Mouse (Mus musculus) heart, embryonic 15.5 days (tissue): ENCODE data around the gene Fnip2. TPM values are rescaled to one million over a fixed set of nuclear protein-coding genes. Genes with fewer than 3 reads are reported as not detected.
"Not testable (repeated sequence)": the region's sequence is repeated elsewhere in the genome, so short reads cannot be mapped to it uniquely, and the experiment has no call there.

Experiments used
- ATAC-seq: fragments of 200-750 bp; cut with Nextera tagmentation; replicated peaks from 2 replicates; pipeline ENCODE4 v1.8.0; 2017; ENCODE audit warnings: low read depth, moderate TSS enrichment; ENCODE audit not compliant: insufficient number of reproducible peaks, insufficient read depth, low FRiP score
- H3K27ac ChIP-seq: fragments of 300-500 bp; sonication (generic); 2 replicates; pipeline ENCODE4 v1.5.1; 2015; ENCODE audit warnings: mild to moderate bottlenecking, inconsistent platforms
- H3K27me3 ChIP-seq: fragments of 300-500 bp; sonication (generic); 2 replicates; pipeline ENCODE4 v1.6.1; 2015; ENCODE audit warnings: inconsistent platforms
- H3K36me3 ChIP-seq: fragments of 300-500 bp; sonication (generic); 2 replicates; pipeline ENCODE4 v1.6.1; 2015; ENCODE audit warnings: mild to moderate bottlenecking, inconsistent platforms
- H3K4me1 ChIP-seq: fragments of 300-500 bp; sonication (generic); replicated peaks from 2 replicates; pipeline ENCODE4 v1.6.1; 2015; ENCODE audit warnings: inconsistent platforms
- H3K4me2 ChIP-seq: fragments of 300-500 bp; sonication (generic); 2 replicates; pipeline ENCODE4 v1.6.1; 2015; ENCODE audit warnings: inconsistent platforms, mild to moderate bottlenecking, moderate library complexity
- H3K4me3 ChIP-seq: fragments of 300-500 bp; sonication (generic); 2 replicates; pipeline ENCODE4 v1.5.1; 2015; ENCODE audit warnings: mild to moderate bottlenecking, inconsistent platforms
- H3K9ac ChIP-seq: fragments of 300-500 bp; sonication (generic); 2 replicates; pipeline ENCODE4 v1.6.1; 2015; ENCODE audit warnings: mild to moderate bottlenecking, inconsistent platforms
- H3K9me3 ChIP-seq: fragments of 300-500 bp; sonication (generic); replicated peaks from 2 replicates; pipeline ENCODE4 v1.6.1; 2016; ENCODE audit warnings: inconsistent platforms
- WGBS: fragments of 180-500 bp; shearing (Covaris S2); methylation state at CpG from one replicate; pipeline ENCODE4 v1.1.7; 2015; ENCODE audit warnings: mixed read lengths; 5-methylcytosine and 5-hydroxymethylcytosine counted together
- polyA plus RNA-seq: library from polyadenylated mRNA; unstranded; fragments of >200 nt; fragmentation: Nextera tagmentation; extraction: Ambion mirVana; gene quantifications from 2 replicates; pipeline ENCODE4 v1.2.1, GENCODE M21; 2015

The Fnip2 gene
- polyA plus RNA-seq, 1 experiment from 2014 or later, result 2.9 TPM

DNA sequence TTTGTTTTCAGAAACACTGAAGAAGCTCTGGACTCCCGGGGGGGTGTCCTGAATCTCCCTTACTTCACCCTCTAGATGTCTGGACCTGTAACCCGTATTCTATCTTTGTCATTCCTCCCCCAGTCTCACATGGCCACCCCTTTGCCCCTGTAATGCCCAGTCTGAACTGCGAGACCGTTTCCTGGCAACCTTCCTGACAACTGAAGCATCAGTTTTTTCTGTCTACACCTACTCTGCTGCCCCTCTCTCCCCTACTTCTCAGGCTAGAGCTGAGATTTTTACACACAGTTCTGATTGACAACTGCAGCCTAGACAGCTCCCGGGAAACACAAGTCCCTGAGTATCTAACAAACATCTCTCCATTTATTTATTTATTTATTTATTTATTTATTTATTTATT, 9.3 kb upstream of the Fnip2 start:
- Histone ChIP-seq H3K4me2 (0 out of 2 replicates have a peak overlapping the region, but pooled peaks have one; percentile 10), H3K27me3 (no peaks in the 10 kb centered on the region), H3K36me3 (no peaks in the 10 kb centered on the region), H3K4me3 (no peak overlapping the region), H3K9ac (no peak overlapping the region), H3K27ac (no peak overlapping the region), H3K4me1 (peaks cover 11% of the 10 kb centered on the region), H3K9me3 (no peaks in the 10 kb centered on the region)
- no peak for ATAC-seq
- 21% methylated on average over 5 of the region's 5 CpGs for WGBS

DNA sequence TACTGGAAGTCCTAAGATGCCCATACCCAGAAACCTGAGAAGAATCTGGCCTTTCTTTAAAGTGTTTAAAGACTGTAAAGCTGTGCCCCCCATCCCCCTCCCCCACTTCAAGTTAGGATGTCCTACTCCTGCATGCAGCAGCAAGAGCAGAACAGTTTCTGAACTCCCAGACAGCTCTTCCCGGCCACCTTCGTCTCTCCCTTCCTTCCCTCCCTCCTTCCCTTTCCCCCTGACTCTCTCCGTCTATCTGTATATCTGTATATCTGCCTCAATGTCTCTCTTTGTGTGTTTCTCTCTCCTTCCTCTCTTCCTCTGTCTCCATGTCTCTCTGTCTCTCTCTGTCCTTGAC, 8.8 kb upstream of the Fnip2 start:
- H3K4me3 ChIP-seq, result no peak overlapping the region
- 0 out of 2 replicates have a peak, but pooled peaks have one; percentile 5 for ATAC-seq
- WGBS, result 24% methylated on average over 3 of the region's 3 CpGs

DNA sequence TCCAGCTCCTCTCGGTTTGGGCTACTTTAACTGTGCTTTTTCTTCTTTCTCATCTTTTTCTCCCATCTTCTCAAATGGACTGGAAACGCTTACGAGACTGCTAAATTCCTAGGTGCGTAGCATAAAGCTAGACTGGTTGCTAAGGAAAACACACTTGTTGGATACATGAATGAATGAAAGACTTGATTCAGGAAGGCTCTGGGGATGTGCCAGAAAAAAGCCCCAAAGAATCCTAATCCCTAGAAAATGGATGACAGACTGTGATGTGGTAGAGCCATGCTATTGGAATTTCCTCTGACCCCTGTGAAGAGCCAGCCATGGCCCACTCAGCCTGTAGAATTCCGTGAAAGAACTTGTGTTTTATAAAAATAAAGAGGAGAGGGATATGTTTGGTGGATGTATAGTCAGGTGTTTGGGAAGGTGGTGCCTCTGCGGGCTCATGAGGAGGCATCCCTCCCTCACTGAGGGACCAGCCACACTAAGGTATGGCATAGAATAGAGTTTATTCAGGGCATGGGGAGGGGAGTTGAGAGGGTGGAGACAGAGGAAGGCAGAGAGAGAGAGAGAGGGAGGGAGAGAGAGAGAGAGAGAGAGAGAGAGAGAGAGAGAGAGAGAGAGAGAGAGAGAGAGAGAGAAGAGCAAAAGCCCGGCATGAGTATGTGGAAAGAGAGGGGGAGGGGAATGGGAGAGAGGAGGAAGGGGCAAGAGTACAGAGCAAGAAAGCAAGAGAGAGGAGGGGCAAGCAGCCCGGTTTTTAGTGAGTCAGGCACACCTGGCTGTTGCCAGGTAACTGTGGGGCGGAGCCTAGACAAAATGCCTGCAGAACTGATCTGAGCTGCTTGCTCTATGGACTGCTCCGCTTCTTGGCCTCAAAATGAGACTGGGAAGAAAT, 8.2 kb upstream of the Fnip2 start:
- Histone ChIP-seq H3K9ac (no peak overlapping the region), H3K9me3 (no peaks in the 10 kb centered on the region), H3K4me3 (no peak overlapping the region), H3K4me2 (no peak overlapping the region), H3K27me3 (no peaks in the 10 kb centered on the region), H3K4me1 (peaks cover 11% of the 10 kb centered on the region), H3K36me3 (no peaks in the 10 kb centered on the region), H3K27ac (no peak overlapping the region)
- 0 out of 2 replicates have a peak, but pooled peaks have one; percentile 16 for ATAC-seq
- WGBS, result 39% methylated on average over 10 of the region's 10 CpGs

More for the DNA sequence above, 8.8 kb upstream of the Fnip2 start:
- Histone ChIP-seq H3K9ac (no peak overlapping the region), H3K27ac (no peak overlapping the region), H3K9me3 (no peaks in the 10 kb centered on the region), H3K4me1 (peaks cover 11% of the 10 kb centered on the region), H3K4me2 (no peak overlapping the region), H3K27me3 (no peaks in the 10 kb centered on the region), H3K36me3 (no peaks in the 10 kb centered on the region)

DNA sequence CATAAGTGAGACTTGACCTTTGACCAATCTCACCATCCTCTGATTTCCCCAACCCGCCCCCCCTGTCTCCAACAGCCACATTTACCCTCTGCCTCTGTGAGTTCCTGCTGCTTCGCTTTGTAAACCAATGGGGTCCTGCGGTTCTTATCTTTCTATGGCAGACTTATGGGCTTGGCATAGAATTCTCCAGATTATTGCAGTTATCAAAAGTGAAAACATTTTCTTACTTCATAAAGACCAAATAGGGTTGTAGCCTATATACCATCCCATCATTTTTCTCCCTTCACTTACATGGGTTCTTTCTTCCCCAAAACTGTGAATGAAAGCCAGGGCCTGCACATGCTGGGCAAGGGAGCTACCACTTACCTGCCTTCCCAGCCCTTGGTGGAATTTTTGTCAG, 6.7 kb upstream of the Fnip2 start:
- ATAC-seq, result no peak
- peaks cover 11% of the 10 kb centered on the region for H3K4me1 ChIP-seq
- no peak overlapping the region for H3K4me2 ChIP-seq
- no peaks in the 10 kb centered on the region for H3K36me3 ChIP-seq
- H3K4me3 ChIP-seq, result no peak overlapping the region
- no peaks in the 10 kb centered on the region for H3K9me3 ChIP-seq
- no peaks in the 10 kb centered on the region for H3K27me3 ChIP-seq
- no peak overlapping the region for H3K27ac ChIP-seq
- WGBS, result 86% methylated on average over 3 of the region's 3 CpGs
- H3K9ac ChIP-seq, result no peak overlapping the region

DNA sequence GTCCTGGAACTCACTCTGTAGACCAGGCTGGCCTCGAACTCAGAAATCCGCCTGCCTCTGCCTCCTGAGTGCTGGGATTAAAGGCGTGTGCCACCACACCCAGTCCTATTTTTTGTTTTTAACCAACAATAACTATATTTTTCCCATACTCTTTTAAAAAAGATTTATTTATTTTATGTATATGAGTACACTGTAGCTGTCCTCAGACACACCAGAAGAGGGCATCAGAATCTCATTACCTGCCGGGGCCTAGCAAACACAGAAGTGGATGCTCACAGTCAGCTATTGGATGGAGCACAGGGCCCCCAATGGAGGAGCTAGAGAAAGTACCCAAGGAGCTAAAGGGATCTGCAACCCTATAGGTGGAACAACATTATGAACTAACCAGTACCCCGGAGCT, 5.8 kb upstream of the Fnip2 start:
- H3K4me3 ChIP-seq, ATAC-seq, H3K9ac ChIP-seq, H3K27me3 ChIP-seq, H3K27ac ChIP-seq, H3K9me3 ChIP-seq, H3K4me2 ChIP-seq, H3K36me3 ChIP-seq: not testable (repeated sequence)
- 88% methylated on average over 5 of the region's 5 CpGs for WGBS
- peaks cover 12% of the 10 kb centered on the region for H3K4me1 ChIP-seq

DNA sequence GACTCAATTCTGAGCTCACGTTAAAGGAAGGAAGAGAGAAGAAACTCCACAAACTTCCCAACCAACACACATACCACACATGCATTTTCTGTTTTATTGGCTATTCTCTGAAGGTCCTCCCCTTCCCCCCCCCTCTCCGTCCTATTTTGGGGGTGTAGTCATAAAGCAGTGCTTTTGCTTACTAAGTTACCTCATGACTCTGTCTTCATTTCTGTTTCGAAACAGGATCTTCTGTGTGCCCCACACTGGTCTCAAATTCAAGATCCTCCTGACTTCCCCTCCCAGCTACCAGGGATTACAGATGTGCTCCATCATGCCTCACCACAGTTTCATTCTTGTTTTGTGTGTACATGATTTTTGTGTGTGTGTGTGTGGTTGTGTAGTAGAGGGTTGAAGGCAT, 4.8 kb upstream of the Fnip2 start:
- no peak overlapping the region for H3K9ac ChIP-seq
- 58% methylated on average over 3 of the region's 3 CpGs for WGBS
- no peaks in the 10 kb centered on the region for H3K36me3 ChIP-seq
- no peak for ATAC-seq
- H3K4me3 ChIP-seq, result no peak overlapping the region
- H3K27ac ChIP-seq, result no peak overlapping the region
- H3K27me3 ChIP-seq, result no peaks in the 10 kb centered on the region
- no peak overlapping the region for H3K4me2 ChIP-seq
- no peaks in the 10 kb centered on the region for H3K9me3 ChIP-seq
- H3K4me1 ChIP-seq, result peaks cover 13% of the 10 kb centered on the region

DNA sequence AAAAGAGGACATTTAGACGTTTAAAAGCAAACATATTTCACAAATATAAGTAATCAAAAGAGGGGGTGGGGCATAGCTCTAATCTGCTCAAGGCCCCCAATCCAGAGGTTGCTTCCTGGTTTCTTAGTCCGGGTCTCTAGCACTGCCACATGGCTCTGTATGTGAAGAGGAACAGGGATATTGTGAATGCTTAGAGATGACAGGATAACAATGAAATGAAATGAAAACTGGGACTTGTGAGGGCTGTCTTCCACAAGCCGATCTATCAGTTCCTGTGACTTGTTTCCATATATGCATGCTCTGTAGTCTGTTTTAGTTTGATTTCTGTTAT, 1.7 kb upstream of the Fnip2 start:
- no peak overlapping the region for H3K4me2 ChIP-seq
- no peaks in the 10 kb centered on the region for H3K36me3 ChIP-seq
- ATAC-seq, result no peak
- H3K4me1 ChIP-seq, result peaks cover 12% of the 10 kb centered on the region
- no peak overlapping the region for H3K27ac ChIP-seq
- WGBS, result 79% methylated on average over 3 of the region's 3 CpGs
- H3K4me3 ChIP-seq, result no peak overlapping the region
- no peak overlapping the region for H3K9ac ChIP-seq
- H3K9me3 ChIP-seq, result no peaks in the 10 kb centered on the region
- no peaks in the 10 kb centered on the region for H3K27me3 ChIP-seq

DNA sequence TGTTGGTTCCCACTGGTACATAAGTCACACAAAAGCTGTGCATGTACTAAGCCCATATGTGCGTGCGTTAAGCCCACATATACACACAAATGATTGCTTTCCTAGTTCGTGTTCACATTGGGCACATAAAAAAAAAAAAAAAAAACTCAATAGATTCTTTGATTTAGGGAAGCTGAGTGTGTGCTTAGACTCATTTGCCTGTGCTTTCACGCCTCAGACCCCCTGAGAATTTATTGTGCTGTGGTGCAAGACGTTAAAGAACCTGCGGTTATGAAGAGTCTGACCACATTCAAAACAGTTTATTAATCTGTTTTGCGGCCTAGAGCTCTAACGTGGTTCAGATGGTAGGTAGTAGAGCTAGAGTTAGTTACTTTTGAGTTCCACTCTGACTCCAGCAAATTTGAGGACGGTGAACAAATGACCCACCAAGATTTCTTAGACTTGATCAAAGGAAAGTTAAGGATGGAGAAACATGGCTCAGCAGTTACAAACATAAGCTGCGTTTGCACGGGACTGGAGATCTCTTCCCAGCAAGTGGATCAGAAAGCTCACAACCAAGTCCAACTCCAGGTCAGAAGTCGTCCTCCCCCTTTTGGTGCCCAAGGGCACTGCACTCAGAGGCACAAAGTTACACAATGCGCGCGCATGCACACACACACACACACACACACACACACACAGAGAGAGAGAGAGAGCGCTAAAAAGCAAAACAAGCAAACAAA, 1.2 kb upstream of the Fnip2 start:
- Histone ChIP-seq H3K4me1 (peaks cover 12% of the 10 kb centered on the region), H3K9me3 (no peaks in the 10 kb centered on the region), H3K9ac (peak overlapping the region; percentile 89; the same call in 1 of the 2 replicates), H3K36me3 (no peaks in the 10 kb centered on the region), H3K4me3 (peak overlapping the region; percentile 88; the same call in 1 of the 2 replicates), H3K4me2 (peak overlapping the region; percentile 95), H3K27ac (peak overlapping the region; percentile 88), H3K27me3 (no peaks in the 10 kb centered on the region)
- 91% methylated on average over 16 of the region's 16 CpGs for WGBS
- no peak for ATAC-seq

DNA sequence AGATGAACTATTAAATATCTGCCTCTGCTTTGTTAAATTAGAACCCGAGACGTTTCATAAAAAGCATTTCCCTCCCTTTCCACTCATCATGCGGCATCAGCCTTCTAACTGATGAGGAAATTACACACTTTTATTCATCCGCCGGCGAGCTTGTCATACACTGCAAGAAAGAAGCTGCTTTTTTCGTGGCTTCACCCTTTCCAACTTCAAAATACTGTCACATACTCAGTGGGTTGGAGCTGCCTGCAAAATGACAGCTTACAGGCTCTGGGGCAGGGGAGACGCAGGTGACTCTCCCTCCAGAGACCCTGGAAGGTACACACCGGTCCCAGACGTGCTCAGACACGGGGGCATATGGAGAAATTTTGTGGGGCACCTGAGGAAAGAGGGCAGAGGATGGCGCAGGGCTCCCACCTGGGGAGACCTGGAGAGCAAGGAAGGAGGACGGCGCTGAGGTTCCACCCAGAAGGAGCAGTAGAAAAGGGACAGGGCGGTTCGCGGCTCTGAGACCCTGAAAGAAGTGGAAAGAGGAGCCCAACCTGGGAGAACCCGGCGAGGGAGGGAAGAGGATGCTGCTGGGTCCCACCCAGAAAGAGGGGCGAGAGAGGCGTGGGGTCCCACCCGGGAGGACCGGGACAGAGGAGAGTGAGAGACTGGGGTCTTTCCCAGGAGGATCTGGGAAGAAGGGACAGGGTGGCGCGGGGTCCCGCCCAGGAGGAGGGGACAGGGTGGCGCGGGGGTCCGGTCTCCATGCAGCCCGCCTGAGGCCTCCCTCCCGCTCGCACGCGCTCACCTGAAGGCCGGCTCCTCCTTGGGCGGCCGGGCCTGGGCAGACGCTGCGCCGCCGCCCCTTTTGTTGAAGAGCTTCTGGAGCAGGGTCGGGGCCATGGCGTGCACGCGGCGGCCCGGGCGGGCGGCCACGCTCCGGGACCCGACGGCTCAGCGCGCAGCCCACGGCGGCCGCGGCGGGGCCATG, 592 bp downstream of the Fnip2 start:
- Histone ChIP-seq H3K4me1 (peaks cover 12% of the 10 kb centered on the region), H3K27ac (peak overlapping the region; percentile 88), H3K4me3 (peak overlapping the region; percentile 88), H3K4me2 (peak overlapping the region; percentile 95), H3K9ac (peak overlapping the region; percentile 89), H3K9me3 (no peaks in the 10 kb centered on the region), H3K36me3 (no peaks in the 10 kb centered on the region), H3K27me3 (no peaks in the 10 kb centered on the region)
- ATAC-seq, result no peak; the same call in 1 of the 2 replicates
- 3% methylated on average over 59 of the region's 60 CpGs for WGBS

DNA sequence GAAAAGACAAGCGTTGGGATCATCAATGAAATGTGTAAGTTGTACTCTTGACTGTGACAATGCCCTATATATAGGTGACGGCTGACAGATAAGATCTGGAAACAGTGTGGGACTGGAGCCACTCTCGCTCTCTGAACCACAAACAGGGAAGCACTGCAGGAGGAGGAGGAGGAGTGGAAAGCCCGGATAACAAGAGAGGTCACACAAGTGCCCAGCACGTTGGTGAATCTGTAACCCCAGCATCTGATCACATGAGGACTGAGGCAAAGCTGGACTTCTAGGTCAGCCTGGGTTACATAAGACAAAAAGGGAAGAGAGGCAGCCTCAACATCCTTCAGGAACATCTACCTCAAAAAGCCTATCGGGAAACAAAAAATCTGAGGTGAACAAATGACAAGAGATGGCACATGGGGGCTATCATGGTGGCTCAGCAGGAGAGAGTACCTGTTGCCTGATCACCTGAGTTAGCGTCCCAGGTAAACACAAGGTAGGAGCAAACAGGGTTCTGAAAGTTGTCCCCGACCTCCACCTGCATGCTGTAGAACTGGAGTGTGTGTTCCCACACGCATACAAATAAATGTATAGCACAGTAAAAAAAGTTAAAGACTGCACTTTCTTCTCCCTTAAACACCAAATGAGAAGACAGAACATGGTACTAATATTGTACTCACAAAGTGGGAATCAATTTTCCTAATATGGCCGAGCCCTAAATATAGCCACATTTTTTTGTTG, 2.6 kb downstream of the Fnip2 start:
- Histone ChIP-seq H3K36me3 (no peaks in the 10 kb centered on the region), H3K4me2 (no peak overlapping the region), H3K27ac (no peak overlapping the region), H3K4me3 (no peak overlapping the region), H3K4me1 (peaks cover 12% of the 10 kb centered on the region), H3K27me3 (no peaks in the 10 kb centered on the region), H3K9me3 (no peaks in the 10 kb centered on the region), H3K9ac (no peak overlapping the region)
- 59% methylated on average over 10 of the region's 10 CpGs for WGBS
- no peak for ATAC-seq
